Mouse (Mus musculus): ENCODE data around the gene Tppp3. TPM values are rescaled to one million over a fixed set of nuclear protein-coding genes. Genes with fewer than 3 reads are reported as not detected.

Tppp3 gene
- polyA plus RNA-seq (2016; fragmentation: Nextera tagmentation; extraction: Ambion mirVana): 44.6 and 51.1 TPM in 2 replicates

DNA sequence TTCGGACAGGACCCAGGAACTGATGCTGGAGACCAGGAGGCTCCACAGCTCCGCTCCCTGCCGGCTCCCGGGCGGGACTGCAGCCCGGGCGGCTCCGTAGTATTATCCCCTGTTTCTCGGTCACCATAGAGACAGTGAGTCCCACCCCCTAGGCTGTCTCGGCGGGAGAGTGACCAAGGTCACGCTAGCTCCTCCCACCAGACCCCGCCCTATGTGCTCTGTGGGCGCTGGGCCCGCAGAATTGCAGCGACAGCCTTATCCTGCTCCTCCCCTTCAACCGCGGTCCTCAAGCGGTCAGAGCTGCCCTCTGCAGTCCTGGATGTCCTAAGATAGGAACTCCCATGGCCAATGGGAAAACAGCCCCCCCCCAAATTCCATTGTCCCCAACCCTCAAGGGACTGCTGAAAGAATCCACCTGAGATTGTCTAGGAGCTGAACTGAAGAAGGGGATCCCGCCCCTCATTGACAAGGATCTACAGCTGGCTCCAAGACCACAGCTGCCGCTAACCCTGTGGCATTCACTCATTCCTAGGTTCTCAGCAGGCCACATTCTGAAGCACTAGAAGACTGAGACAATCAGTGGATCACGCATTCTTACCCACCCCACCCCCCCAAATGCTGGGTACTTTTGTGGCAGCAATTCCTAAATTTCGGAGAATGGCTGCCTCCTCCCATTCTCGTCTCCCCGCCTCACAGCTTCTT, at the start of gene Tppp3:
TSS of gene Tppp3 (minus strand) at position 213 of the 702 bp plus-strand sequence.
- Histone ChIP-seq H3K4me1 (peaks cover 34% of the 10 kb centered on the region), H3K4me2 (replicated peaks) (peak within 1 kb of the TSS; percentile 53), H3K36me3 (peaks cover 9% of the 10 kb centered on the region), H3K27ac (no peak within 1 kb of the TSS), H3K9ac (peak within 1 kb of the TSS; percentile 45), H3K9me3 (no peaks in the 10 kb centered on the region), H3K27me3 (peaks cover 47% of the 10 kb centered on the region), H3K4me3 (peak within 1 kb of the TSS; percentile 36)
- WGBS: 5% methylated on average over 25 of the region's 25 CpGs
- peak; percentile 88 for ATAC-seq (ENCODE audit: insufficient number of reproducible peaks, insufficient read depth, low FRiP score, low TSS enrichment)

DNA sequence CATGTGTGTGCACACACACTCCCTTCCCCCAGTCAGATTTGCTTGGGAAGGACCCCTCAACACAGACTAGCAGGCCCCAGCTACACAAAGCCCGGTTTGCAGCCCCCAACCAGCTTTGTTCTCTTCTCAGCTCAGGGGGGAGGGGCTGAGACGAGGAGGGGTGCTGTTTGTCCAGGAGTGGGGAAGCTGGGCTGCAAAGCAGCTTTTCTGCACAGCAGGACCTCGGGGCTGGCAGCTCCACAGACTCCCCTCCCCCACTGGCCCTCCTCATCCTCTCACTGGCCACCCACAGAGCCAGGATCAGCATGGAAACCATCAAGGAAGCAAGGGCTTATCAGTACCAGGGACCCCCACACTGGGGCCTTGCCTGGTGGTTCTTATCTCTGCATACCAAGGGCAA, 49.7 kb upstream of the Tppp3 start:
- H3K4me1 ChIP-seq: peaks cover 35% of the 10 kb centered on the region
- no peak overlapping the region for H3K9ac ChIP-seq
- ATAC-seq (ENCODE audit: insufficient number of reproducible peaks, insufficient read depth, low FRiP score, low TSS enrichment): no peak
- H3K27ac ChIP-seq: peak overlapping the region; percentile 20; the same call in 1 of the 2 replicates
- WGBS: 0% methylated on average over 3 of the region's 3 CpGs
- no peak overlapping the region for H3K4me3 ChIP-seq
- no peaks in the 10 kb centered on the region for H3K9me3 ChIP-seq
- H3K4me2 ChIP-seq (replicated peaks): 0 out of 2 replicates have a peak overlapping the region, but pooled peaks have one; percentile 97
- H3K36me3 ChIP-seq: peaks cover 18% of the 10 kb centered on the region
- peaks cover 17% of the 10 kb centered on the region for H3K27me3 ChIP-seq

DNA sequence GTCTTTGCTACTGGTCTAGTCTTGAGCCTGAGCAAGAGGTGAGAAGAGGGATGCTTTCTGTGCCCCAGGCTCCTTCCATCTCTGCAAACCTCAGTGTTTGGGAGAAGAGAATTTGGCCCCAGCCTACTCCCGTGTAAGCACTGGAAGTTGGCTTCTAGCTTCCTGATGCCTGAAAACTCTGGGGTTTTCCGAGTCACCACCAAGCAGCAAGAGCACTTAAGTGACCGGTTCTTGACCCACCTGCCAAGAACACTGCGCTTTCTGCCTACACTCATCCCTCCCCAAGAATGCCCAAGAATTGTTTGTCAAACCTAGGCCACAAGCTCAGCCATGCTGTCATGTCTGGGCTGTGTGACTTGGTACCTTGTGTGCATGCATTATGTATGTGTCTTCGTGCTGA, 49.2 kb upstream of the Tppp3 start:
- Histone ChIP-seq H3K9me3 (no peaks in the 10 kb centered on the region), H3K4me3 (no peak overlapping the region), H3K4me2 (replicated peaks) (0 out of 2 replicates have a peak overlapping the region, but pooled peaks have one; percentile 97), H3K27ac (peak overlapping the region; percentile 20; the same call in 1 of the 2 replicates), H3K27me3 (peaks cover 17% of the 10 kb centered on the region), H3K9ac (no peak overlapping the region; the same call in 1 of the 2 replicates), H3K4me1 (peaks cover 36% of the 10 kb centered on the region), H3K36me3 (peaks cover 18% of the 10 kb centered on the region)
- 32% methylated on average over 5 of the region's 5 CpGs for WGBS
- ATAC-seq (ENCODE audit: insufficient number of reproducible peaks, insufficient read depth, low FRiP score, low TSS enrichment): no peak

DNA sequence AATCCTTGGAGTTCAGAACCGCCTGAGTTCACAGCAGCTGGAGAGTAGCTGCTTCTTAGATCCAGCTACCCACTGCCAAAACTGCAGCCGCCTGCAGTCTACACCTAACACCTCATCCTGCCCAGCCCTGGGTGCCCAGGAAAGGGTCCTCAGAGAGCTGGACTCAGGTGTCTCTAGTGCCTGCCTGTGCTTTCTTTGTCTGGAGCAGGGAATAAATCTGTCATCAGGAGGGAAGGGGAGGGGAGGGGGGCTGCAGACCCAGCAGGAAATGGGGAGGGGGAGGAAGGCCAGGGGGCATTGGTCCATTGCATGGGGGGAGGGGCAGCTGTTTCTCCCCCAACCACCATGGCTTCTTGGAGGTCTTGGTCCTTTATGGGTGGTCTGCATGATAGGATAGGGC, 48.3 kb upstream of the Tppp3 start:
- Histone ChIP-seq H3K4me1 (peaks cover 36% of the 10 kb centered on the region), H3K27ac (no peak overlapping the region)

DNA sequence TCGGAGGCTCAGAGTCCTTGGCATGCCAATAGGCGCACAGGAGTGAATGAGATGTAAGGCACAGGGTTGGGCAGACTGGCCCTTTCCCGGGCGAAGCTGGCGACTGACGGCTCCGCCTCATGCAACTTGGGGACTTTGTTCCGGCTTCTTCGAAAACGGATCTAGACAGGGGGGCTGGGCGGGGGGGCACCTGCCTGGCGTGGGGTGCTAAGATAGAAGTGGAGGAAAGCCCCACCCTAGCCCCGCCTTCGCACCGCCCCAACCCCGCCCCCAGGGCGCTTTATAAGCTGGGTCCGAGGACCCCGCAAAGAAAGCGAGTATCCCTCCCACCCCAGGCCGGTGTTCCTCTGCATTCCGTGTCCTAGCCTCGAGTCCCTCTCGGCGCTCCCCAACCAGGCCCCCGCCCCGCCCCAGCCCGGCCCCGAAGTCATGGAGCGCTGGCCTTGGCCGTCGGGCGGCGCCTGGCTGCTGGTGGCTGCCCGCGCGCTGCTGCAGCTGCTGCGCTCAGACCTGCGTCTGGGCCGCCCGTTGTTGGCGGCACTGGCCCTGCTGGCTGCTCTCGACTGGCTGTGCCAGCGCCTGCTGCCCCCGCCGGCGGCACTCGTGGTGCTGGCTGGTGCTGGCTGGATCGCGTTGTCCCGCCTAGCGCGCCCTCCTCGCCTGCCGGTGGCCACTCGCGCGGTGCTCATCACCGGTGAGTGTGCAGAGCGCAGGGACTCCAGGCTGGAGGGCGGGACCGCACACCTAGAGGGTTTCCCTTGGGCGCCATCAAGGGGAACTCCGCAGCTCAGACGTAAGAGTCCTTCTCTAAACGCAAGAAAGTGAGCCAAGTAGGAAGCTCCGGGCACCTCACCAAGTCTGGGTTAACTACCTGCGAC, 47.3 kb upstream of the Tppp3 start, which contains the start of gene Hsd11b2:
TSS of gene Hsd11b2 (plus strand) at position 320 of the 878 bp plus-strand sequence.
- H3K4me3 ChIP-seq: peak within 1 kb of the TSS; percentile 60
- peak within 1 kb of the TSS; percentile 66 for H3K9ac ChIP-seq
- peaks cover 17% of the 10 kb centered on the region for H3K27me3 ChIP-seq
- peaks cover 36% of the 10 kb centered on the region for H3K4me1 ChIP-seq
- H3K36me3 ChIP-seq: 0 out of 2 replicates have a peak, but pooled peaks cover 8% of the 10 kb centered on the region
- H3K9me3 ChIP-seq: no peaks in the 10 kb centered on the region
- ATAC-seq (ENCODE audit: insufficient number of reproducible peaks, insufficient read depth, low FRiP score, low TSS enrichment): peak; percentile 47
- WGBS: under 1% methylated on average over 67 of the region's 68 CpGs
- H3K27ac ChIP-seq: peak within 1 kb of the TSS; percentile 54
- H3K4me2 ChIP-seq (replicated peaks): peak within 1 kb of the TSS; percentile 97

More for the DNA sequence above, 48.3 kb upstream of the Tppp3 start:
- Histone ChIP-seq H3K4me2 (replicated peaks) (peak overlapping the region; percentile 97), H3K4me3 (peak overlapping the region; percentile 60), H3K36me3 (peaks cover 10% of the 10 kb centered on the region; the same call in 1 of the 2 replicates), H3K9me3 (no peaks in the 10 kb centered on the region), H3K27me3 (peaks cover 17% of the 10 kb centered on the region), H3K9ac (peak overlapping the region; percentile 66; the same call in 1 of the 2 replicates)
- 2% methylated on average over 2 of the region's 2 CpGs for WGBS
- no peak for ATAC-seq (ENCODE audit: insufficient number of reproducible peaks, insufficient read depth, low FRiP score, low TSS enrichment)

DNA sequence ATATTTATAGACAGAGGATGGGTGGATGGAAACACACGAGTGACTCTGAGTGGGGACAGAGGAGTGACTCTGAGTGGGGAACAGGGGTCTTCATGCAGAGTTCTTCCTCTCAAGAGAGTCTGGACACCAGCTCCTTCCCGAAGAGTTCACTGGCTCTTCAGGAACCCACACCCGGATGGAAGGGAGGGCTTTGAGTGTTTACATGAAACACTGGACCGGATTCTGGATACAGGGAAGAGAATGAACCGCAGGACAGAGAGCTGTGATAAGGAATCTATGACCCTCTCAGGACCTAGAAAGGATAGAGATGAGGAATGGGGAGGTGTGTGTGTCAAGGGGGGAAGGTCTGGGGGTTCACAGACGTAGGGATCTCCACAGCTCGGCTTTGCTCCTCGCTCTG, 46.0 kb upstream of the Tppp3 start:
- peaks cover 36% of the 10 kb centered on the region for H3K4me1 ChIP-seq
- no peak overlapping the region for H3K27ac ChIP-seq
- H3K27me3 ChIP-seq: peaks cover 17% of the 10 kb centered on the region
- 40% methylated on average over 8 of the region's 8 CpGs for WGBS
- no peaks in the 10 kb centered on the region for H3K9me3 ChIP-seq
- ATAC-seq (ENCODE audit: insufficient number of reproducible peaks, insufficient read depth, low FRiP score, low TSS enrichment): no peak
- H3K4me3 ChIP-seq: no peak overlapping the region
- no peak overlapping the region for H3K9ac ChIP-seq
- no peak overlapping the region for H3K4me2 ChIP-seq (replicated peaks)
- H3K36me3 ChIP-seq: 0 out of 2 replicates have a peak, but pooled peaks cover 4% of the 10 kb centered on the region

DNA sequence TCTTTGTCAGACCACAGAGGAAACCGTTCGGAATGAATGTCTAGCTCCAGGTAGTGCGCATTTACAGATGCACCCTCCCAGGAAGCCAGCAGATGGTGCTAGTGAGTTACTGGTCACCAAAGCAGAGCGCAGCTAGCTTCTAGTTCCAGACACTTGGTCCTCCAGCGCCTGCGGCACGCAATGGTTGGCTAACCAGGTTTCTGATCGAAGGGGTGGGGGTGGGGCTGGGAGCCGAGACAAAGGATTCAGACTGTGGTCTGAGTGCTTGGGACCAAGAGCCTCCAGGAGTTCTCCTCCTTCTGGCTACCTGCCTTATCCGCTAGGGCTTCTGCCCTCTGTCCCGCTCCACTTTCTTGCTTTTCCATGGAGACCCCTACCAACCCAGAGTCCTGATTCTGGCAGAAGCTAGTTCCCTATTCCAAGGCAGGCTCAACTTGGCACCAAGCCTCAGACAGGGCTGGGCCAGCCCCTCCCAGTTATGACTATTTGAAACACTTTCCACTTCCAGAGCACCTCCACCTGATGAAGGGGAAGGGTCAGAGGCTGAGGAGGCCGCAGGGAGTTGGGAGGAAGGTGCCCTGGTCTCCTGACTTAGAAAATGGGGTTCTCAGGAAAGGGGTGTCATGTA, 44.8 kb upstream of the Tppp3 start:
- ATAC-seq (ENCODE audit: insufficient number of reproducible peaks, insufficient read depth, low FRiP score, low TSS enrichment): no peak
- H3K36me3 ChIP-seq: no peaks in the 10 kb centered on the region
- H3K4me2 ChIP-seq (replicated peaks): peak overlapping the region; percentile 42
- H3K4me1 ChIP-seq: peaks cover 34% of the 10 kb centered on the region
- no peak overlapping the region for H3K27ac ChIP-seq
- WGBS: 11% methylated on average over 12 of the region's 12 CpGs
- no peaks in the 10 kb centered on the region for H3K9me3 ChIP-seq
- H3K27me3 ChIP-seq: peaks cover 17% of the 10 kb centered on the region
- peak overlapping the region; percentile 6 for H3K4me3 ChIP-seq
- no peak overlapping the region for H3K9ac ChIP-seq

DNA sequence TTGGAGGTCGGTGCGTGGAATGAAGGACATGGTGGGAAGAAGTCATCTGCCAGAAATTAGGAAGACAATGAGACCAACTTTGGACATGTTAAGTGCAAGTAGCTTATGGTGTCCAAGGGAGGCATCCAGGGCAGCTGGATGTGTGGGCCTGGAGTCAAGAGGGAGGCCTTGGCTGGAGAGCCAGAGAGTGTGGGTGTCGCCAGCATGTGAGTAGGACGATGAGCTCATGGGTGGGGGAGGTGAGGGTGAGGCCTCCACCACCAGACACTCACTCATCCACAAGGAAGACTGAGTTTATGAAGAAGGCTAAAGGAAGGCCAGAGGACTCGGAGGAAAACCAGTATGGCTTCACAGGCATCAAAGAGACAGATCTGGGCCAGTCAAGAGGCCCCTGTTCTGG, 43.3 kb upstream of the Tppp3 start:
- no peak overlapping the region for H3K9ac ChIP-seq
- 78% methylated on average over 5 of the region's 5 CpGs for WGBS
- H3K4me3 ChIP-seq: no peak overlapping the region
- no peak overlapping the region for H3K27ac ChIP-seq
- peaks cover 13% of the 10 kb centered on the region for H3K27me3 ChIP-seq
- H3K4me1 ChIP-seq: peaks cover 31% of the 10 kb centered on the region
- H3K9me3 ChIP-seq: no peaks in the 10 kb centered on the region
- ATAC-seq (ENCODE audit: insufficient number of reproducible peaks, insufficient read depth, low FRiP score, low TSS enrichment): no peak
- no peaks in the 10 kb centered on the region for H3K36me3 ChIP-seq
- no peak overlapping the region for H3K4me2 ChIP-seq (replicated peaks)

DNA sequence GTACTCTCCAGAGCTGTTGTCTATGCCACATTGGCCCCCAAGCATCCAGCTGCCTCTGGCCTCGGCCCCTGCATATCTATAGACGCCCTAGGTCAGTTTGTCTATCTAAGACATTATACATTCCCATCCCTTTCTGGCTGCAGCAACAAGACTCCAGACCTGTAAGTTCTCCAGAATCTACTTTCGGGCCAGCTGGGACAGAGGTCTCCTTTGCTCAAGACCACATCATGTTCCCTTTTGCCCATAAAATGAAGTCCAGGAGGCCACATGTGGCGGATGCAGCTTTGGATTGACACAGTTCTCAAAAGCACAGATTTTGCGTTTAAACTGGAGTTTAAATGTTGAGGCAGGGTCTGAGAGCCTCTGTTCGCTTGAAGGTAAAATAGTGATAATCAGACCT, 42.9 kb upstream of the Tppp3 start:
- 76% methylated on average over 6 of the region's 6 CpGs for WGBS
- no peak for ATAC-seq (ENCODE audit: insufficient number of reproducible peaks, insufficient read depth, low FRiP score, low TSS enrichment)
- no peaks in the 10 kb centered on the region for H3K9me3 ChIP-seq
- H3K4me1 ChIP-seq: peaks cover 31% of the 10 kb centered on the region
- H3K27ac ChIP-seq: no peak overlapping the region
- H3K4me3 ChIP-seq: no peak overlapping the region
- no peaks in the 10 kb centered on the region for H3K36me3 ChIP-seq
- peaks cover 10% of the 10 kb centered on the region for H3K27me3 ChIP-seq
- H3K4me2 ChIP-seq (replicated peaks): no peak overlapping the region
- no peak overlapping the region for H3K9ac ChIP-seq

DNA sequence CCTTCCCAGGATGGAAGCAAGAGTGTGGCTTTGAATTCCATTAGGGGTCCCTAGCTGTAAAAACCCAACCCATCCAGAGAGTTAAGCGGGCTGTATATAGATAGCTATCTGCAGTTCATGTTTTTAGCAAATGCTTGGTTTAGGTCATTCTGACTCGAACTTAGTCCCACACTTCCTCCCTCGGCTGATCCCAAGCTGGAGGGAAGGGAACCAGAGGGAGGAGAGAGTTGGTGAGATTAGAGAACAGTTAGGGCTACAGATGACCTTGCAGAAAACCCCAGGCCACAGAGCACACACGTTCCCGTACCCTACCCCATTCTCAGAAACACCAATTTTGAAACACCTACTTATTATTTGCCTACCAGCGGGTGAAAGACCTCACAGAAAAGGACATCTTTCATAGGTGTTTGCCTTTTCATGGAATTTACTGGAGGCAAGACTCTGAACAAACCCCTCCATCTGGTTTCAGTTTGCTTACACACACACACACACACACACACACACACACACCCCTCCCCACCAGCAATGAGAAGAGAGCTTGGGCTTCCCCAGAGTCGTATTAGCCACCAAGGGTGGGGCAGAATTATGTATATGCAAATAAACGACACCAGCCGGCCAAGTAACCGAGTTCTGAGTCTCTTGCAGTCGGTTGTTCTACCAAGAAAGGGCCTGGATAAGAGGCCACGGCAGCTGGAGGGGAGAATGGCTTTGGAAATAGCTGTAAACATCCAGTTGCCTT, 38.8 kb upstream of the Tppp3 start:
- Histone ChIP-seq H3K9me3 (no peaks in the 10 kb centered on the region), H3K9ac (no peak overlapping the region), H3K4me3 (no peak overlapping the region), H3K36me3 (no peaks in the 10 kb centered on the region), H3K4me2 (replicated peaks) (no peak overlapping the region), H3K27me3 (no peaks in the 10 kb centered on the region), H3K27ac (peak overlapping the region; percentile 72; the same call in 1 of the 2 replicates), H3K4me1 (peaks cover 24% of the 10 kb centered on the region)
- ATAC-seq (ENCODE audit: insufficient number of reproducible peaks, insufficient read depth, low FRiP score, low TSS enrichment): no peak
- 29% methylated on average over 12 of the region's 12 CpGs for WGBS

DNA sequence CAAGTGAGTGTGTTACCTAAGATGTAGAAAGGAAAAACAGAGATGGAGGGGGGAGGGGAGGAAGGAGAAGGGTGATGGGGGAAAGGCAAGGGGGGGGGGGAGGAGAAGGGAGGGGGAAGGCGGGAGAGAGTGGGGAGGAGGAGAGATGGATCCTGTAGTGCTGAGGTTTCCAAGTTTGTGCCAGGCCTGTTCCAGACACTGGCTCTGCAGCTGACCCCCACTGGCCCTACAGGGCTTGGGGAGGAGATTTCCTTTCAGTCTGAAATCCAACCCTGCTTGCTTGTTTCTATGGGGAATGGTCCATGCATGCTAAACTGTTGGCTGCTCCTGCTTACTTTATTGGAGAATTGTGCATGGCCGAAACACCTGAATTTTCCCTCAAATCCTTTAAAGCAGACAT, 37.4 kb upstream of the Tppp3 start:
- peaks cover 24% of the 10 kb centered on the region for H3K4me1 ChIP-seq
- no peak overlapping the region for H3K4me2 ChIP-seq (replicated peaks)
- H3K27me3 ChIP-seq: no peaks in the 10 kb centered on the region
- no peak for ATAC-seq (ENCODE audit: insufficient number of reproducible peaks, insufficient read depth, low FRiP score, low TSS enrichment)
- peak overlapping the region; percentile 72 for H3K27ac ChIP-seq
- 32% methylated on average over 1 of the region's 2 CpGs for WGBS
- H3K9ac ChIP-seq: no peak overlapping the region
- H3K9me3 ChIP-seq: no peaks in the 10 kb centered on the region
- no peaks in the 10 kb centered on the region for H3K36me3 ChIP-seq
- H3K4me3 ChIP-seq: no peak overlapping the region
